Mouse (Mus musculus) thymus, adult 18-20 months (tissue): ENCODE data around the gene Cacna1e.

ENCODE experiments used
- DNase-seq, 2 experiments: peaks; one replicate each; pipeline ENCODE4 v3.0.0; 2022; ENCODE audit warnings: mixed read lengths in 2 of 2

Cacna1e gene

DNA sequence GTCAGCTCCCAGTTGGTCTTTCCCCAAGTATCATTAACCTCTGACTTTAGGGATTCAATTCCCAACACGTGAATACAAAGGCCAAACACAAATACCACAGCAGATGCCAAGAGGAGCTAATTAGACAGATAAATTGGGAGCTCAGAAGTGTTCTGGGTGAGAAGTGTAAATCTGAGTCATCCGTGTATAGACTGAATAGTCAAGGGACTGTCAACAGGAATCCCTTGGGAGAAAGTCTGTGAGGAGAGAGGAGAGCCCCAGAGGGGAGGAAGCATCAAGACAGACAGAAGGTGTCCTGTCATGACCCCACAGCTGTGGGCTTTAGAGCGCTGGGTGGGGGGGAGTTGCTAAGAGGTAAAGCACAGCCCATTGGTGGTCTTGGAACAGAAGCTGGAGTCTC lies 276.9 kb downstream of the Cacna1e start:
- DNase-seq: no peak

- DNase-seq: no peak
Measured at GRCm38 (mm10) chr1:154605601-154606000, 278.7 kb downstream of the Cacna1e start.

- no peak for DNase-seq
Measured at GRCm38 (mm10) chr1:154603781-154604180, 280.5 kb downstream of the Cacna1e start.

GRCm38 (mm10) chr1:154602531-154602930 lies 281.8 kb downstream of the Cacna1e start:
- DNase-seq: no peak

DNA sequence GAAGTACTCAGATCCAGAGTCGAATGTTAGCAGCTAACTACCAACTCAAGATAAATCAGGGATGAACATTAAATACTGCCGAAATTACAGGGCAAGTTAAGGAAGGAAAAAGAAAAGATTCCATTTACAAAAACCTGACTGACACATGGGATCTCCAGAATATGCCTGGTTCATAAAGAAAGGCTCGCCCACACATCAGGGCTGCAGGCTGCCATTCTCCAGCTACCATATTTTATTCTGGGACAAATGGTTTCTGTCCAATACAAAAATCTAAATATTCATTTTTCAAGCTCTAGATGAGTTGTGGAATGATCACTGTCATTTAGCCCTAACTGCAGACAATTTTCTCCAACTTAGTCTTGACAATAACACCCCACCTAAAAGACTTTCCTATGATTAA lies 301.8 kb downstream of the Cacna1e start:
- no peak for DNase-seq

- DNase-seq: no peak
Measured at GRCm38 (mm10) chr1:154579929-154580328, 304.4 kb downstream of the Cacna1e start.

GRCm38 (mm10) chr1:154578748-154579147 lies 305.6 kb downstream of the Cacna1e start:
- DNase-seq: no peak

DNA sequence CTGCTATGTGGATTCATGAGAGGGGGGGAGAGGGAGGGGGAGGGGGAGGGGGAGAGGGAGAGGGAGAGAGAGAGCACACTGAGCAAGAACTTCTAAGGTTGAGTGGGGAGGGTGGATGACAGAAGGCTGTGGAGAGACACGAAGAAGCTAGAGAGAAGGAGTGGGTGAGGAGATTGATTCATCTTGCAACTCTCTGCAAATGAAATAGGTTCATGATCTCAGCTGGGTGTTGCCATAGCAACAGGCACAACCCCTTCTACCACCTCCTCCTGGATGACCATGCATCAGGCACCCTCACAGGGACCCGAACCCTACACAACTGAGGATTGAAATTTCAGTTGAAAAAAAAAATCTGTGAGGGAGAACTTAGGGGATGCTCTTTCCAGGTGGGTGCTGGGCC lies 307.9 kb downstream of the Cacna1e start:
- no peak for DNase-seq

- DNase-seq: no peak
Measured at GRCm38 (mm10) chr1:154566026-154566425, 318.3 kb downstream of the Cacna1e start.

GRCm38 (mm10) chr1:154555811-154556210 lies 328.5 kb downstream of the Cacna1e start:
- no peak for DNase-seq

GRCm38 (mm10) chr1:154553132-154553531 lies 331.2 kb downstream of the Cacna1e start:
- DNase-seq: no peak

DNA sequence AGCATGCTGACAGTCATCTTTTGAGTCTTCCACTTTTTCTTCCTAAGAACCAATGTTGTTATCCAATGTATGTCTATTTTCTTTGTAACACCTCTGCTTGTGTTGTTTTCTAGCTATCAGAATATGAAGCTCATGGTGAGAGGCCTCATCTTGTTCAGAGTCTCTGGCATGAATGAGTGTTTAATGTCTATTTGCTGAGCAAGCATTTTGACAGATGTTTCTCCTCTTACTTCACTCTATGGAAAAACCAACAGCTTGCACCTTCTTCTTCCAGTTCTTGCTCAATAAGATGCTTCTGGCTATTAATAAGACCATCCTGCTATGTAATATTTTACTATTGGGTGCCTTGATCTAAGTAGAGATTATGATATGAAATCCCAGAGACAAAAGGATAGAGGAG lies 346.9 kb downstream of the Cacna1e start:
- no peak for DNase-seq

- no peak for DNase-seq
Measured at GRCm38 (mm10) chr1:154536763-154537162, 347.5 kb downstream of the Cacna1e start.

DNA sequence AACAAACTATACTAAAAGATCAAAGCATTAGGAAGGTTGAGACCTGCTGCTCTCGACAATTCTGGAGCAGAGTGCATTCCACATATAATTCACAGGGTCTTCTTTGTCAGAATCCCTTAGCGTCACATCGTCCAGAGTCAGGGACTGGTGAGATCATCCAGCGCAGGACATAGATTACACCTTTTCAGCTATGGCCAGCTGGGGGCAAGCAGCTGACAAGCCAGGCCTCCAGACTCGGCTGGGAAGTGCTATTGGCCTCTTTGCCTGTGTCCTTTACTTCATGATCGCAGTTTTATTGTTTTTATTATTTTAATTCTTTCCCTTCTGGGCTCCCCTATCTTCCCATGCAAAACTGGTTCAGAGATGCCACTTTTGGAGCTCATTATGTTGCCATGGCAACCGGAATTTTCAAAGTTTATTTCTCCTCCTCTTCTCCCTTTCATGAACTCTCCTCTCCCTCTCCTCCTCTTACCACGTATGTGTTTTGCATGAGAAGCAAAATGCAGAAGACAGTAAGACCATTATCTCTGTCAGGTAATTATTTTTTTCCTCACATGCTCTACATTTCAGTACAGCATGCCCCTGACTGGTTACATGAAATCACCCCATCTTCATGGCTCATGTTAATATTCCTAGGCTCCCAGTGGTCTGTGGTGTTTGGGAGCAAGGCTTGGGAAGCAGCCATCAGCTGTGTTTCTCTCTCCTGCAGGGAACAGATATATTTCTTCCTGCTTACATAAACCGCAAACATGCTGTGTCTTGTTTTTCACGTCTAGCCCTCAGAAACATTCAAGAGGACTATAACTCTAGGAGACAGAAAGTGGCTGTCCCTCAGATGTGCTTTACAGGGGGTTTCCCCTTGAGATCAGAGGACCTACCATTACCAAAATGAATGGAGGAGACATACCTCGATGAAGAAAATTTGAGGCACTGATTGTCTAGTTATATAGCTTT lies 351.0 kb downstream of the Cacna1e start:
- no peak for DNase-seq

GRCm38 (mm10) chr1:154529666-154530065 lies 354.6 kb downstream of the Cacna1e start:
- no peak for DNase-seq

DNA sequence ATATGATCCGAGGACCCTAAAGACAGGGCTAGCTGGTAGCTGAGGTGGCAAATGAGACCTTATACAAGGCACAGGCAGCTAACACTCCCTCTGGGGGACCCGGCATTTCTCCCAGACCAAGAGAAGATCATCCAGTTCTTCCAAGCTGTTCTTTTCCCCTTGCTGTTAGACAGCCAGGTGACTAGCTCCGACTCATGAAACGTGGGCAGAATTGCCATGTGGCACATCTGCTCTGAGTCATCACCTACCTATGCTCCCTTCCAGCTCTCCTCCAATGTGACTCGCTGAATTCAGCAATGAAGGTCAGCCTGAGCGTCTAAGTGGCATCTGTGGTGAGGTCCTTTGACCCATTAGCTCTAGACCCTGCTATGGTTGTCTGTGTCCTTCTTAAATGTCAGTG lies 355.5 kb downstream of the Cacna1e start:
- no peak for DNase-seq

GRCm38 (mm10) chr1:154520715-154521114 lies 363.6 kb downstream of the Cacna1e start:
- DNase-seq: no peak

DNA sequence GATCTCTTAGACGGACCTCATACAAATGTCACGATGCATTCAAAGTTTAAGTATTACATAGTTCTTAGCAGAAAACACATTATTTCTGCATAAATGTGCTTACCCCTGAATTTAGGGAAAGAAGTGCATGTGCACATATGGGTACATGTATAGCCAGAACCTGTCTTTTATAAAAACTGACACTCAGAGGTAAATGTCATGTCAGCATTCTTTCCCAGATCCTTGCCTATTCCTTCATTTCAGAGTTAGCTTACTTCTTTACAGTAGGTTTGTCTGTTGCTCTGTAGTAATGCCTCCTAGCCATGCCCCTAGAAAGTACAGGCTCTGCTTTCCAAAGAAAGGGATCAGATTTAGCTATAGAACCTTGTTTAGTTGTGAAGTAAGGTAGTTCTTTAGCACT lies 369.0 kb downstream of the Cacna1e start:
- DNase-seq: no peak

GRCm38 (mm10) chr1:154511736-154512135 lies 372.6 kb downstream of the Cacna1e start:
- no peak for DNase-seq

DNA sequence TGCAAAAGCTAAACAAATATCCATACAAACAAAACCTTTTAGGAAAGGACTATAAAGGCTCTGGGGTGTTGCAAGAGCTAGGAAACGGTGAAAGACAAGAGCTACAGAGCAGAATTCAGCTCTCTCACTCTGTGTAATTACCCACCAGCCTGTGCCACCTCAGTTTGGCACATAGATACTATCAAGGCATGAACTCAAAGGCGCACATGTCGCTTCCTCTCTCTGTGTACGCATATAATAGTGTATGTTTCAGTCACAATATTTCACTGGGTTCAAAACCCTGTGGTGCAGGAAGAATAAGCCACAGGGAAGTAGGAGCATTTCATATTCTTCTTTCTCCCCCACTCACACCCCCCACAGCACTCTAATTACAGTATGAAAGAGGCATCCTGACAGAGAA lies 380.3 kb downstream of the Cacna1e start:
- DNase-seq: no peak

DNA sequence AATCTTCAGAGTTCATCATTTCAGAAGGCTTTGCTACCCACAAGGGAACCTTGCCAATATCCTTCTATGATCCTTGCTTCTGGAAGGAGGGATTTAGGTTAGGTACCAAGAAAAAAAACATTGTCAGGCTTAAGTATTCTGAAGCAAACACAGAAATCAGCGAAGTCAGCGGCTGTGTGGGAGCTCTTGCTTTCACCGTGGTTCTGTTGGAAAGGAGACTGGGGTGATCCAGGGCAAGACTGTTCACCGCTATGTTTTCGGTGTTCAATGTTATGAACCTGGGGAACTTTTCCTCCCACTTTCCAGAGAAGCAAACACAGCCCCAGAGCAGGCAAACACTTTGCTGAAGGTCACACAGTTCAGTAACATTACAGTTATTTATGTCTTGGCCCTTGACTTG lies 383.4 kb downstream of the Cacna1e start:
- no peak for DNase-seq

- no peak for DNase-seq
Measured at GRCm38 (mm10) chr1:154500187-154500866, 384.0 kb downstream of the Cacna1e start.

- no peak for DNase-seq
Measured at GRCm38 (mm10) chr1:154498821-154499220, 385.5 kb downstream of the Cacna1e start.

DNA sequence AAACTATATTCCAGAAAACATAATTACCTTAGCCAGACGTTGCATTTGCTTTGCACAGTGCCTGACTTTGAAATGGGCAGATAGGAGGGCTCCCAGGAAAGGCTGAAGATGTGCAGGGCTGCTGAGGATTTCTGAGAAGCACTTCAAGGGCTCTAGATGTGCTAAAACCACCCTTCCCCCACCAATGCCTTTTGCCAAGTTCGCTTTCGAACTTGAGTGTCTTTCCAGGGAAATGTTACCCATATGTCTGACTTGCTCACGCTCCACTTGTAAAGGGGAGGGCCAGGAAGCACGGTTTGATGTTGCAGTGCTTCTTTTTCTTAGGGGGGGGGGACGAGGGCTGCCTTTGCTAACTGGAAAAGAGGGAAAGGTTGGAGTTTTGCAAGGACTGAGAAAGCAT lies 393.2 kb downstream of the Cacna1e start:
- no peak for DNase-seq
